In genomic region chr11:50212848-50213758, GRCm38 (mm10) we compare ENCODE assay signal across 8 mouse cellular contexts. TPM values are rescaled to one million over a fixed set of nuclear protein-coding genes. Genes with fewer than 3 reads are reported as not detected.
DNase-seq lines count a peak whose midpoint lies in the region; ATAC-seq and TF ChIP-seq lines count a peak whose summit lies in the region.

No protein-coding gene starts in this region.

- TF ChIP-seq CTCF in embryonic fibroblast, embryonic 13.5 days (IDR thresholded peaks at IDR 0.05; ENCODE audit: borderline replicate concordance, insufficient read depth, low read length): no peak

- H3K4me3 ChIP-seq in forebrain, embryonic 14.5 days (ENCODE audit: low read depth, low read length): no peak overlapping the region
- H3K4me3 ChIP-seq in forebrain, embryonic 16.5 days (replicated peaks; ENCODE audit: low read length): no peak overlapping the region
- H3K4me3 ChIP-seq in embryonic fibroblast, embryonic 13.5 days (ENCODE audit: insufficient read depth, low read length): no peak overlapping the region
- H3K4me3 ChIP-seq in forebrain, embryonic 11.5 days (ENCODE audit: low read depth, low read length): no peak overlapping the region

- peaks cover 8% of the 10 kb centered on the region for H3K4me1 ChIP-seq in forebrain, embryonic 14.5 days (ENCODE audit: control insufficient read depth, insufficient read depth, low read length)
- H3K4me1 ChIP-seq in forebrain, embryonic 16.5 days (replicated peaks; ENCODE audit: control insufficient read depth, insufficient read depth, low read length): peaks cover 22% of the 10 kb centered on the region
- H3K4me1 ChIP-seq in embryonic fibroblast, embryonic 13.5 days (ENCODE audit: control insufficient read depth, insufficient read depth, low read length): peaks cover 21% of the 10 kb centered on the region
- H3K4me1 ChIP-seq in forebrain, embryonic 11.5 days (replicated peaks; ENCODE audit: control insufficient read depth, insufficient read depth, low read length): peaks cover 4% of the 10 kb centered on the region; the same call in 1 of the 2 replicates

- H3K4me2 ChIP-seq in forebrain, embryonic 14.5 days (ENCODE audit: low read length): no peak overlapping the region
- no peak overlapping the region for H3K4me2 ChIP-seq in forebrain, embryonic 16.5 days (ENCODE audit: low read length)
- H3K4me2 ChIP-seq in forebrain, embryonic 11.5 days (ENCODE audit: low read depth, low read length, severe bottlenecking): no peak overlapping the region

- no peaks in the 10 kb centered on the region for H3K27me3 ChIP-seq in forebrain, embryonic 14.5 days (replicated peaks; ENCODE audit: control insufficient read depth, insufficient read depth, low read length)
- no peaks in the 10 kb centered on the region for H3K27me3 ChIP-seq in forebrain, embryonic 16.5 days (replicated peaks; ENCODE audit: control insufficient read depth, insufficient read depth, low read length)
- no peaks in the 10 kb centered on the region for H3K27me3 ChIP-seq in forebrain, embryonic 11.5 days (ENCODE audit: control insufficient read depth, insufficient read depth, low read length)

- no peak for TF ChIP-seq POLR2A in embryonic fibroblast, embryonic 13.5 days (IDR thresholded peaks at IDR 0.05; ENCODE audit: low read depth, low read length)

- no peaks in the 10 kb centered on the region for H3K9me3 ChIP-seq in forebrain, embryonic 14.5 days (replicated peaks; ENCODE audit: control insufficient read depth, low read length)
- no peaks in the 10 kb centered on the region for H3K9me3 ChIP-seq in forebrain, embryonic 16.5 days (ENCODE audit: control insufficient read depth, low read length)
- H3K9me3 ChIP-seq in forebrain, embryonic 11.5 days (ENCODE audit: control insufficient read depth, low read length): no peaks in the 10 kb centered on the region

- DNase-seq in forebrain, embryonic 14.5 days (ENCODE audit: low spot score): no peak
- DNase-seq in R1 (ENCODE audit: low read depth, low spot score): peak; percentile 72
- DNase-seq in induced T-regulatory cell, adult 2 months (ENCODE audit: low read depth): peak; percentile 83
- peak; percentile 92 to 93 for DNase-seq in lung, adult 18-20 months
- DNase-seq in testis, postnatal 14 days (ENCODE audit: low spot score): peak; percentile 64
- no peak for DNase-seq in forebrain, embryonic 11.5 days (ENCODE audit: low spot score)

- H3K36me3 ChIP-seq in forebrain, embryonic 14.5 days (ENCODE audit: control insufficient read depth, insufficient read depth, low read length): no peaks in the 10 kb centered on the region
- H3K36me3 ChIP-seq in forebrain, embryonic 16.5 days (ENCODE audit: control insufficient read depth, insufficient read depth): no peaks in the 10 kb centered on the region
- no peaks in the 10 kb centered on the region for H3K36me3 ChIP-seq in forebrain, embryonic 11.5 days (ENCODE audit: control insufficient read depth, insufficient read depth, low read length)

- H3K9ac ChIP-seq in forebrain, embryonic 14.5 days (ENCODE audit: low read length): peak overlapping the region; percentile 21; the same call in 1 of the 2 replicates
- no peak overlapping the region for H3K9ac ChIP-seq in forebrain, embryonic 16.5 days (replicated peaks; ENCODE audit: low read depth, low read length)
- H3K9ac ChIP-seq in forebrain, embryonic 11.5 days (ENCODE audit: low read length): no peak overlapping the region

- 0 out of 2 replicates have a peak overlapping the region, but pooled peaks have one; percentile 14 for H3K27ac ChIP-seq in forebrain, embryonic 14.5 days (ENCODE audit: low read depth, low read length)
- H3K27ac ChIP-seq in forebrain, embryonic 16.5 days (ENCODE audit: low read length): no peak overlapping the region
- H3K27ac ChIP-seq in embryonic fibroblast, embryonic 13.5 days (ENCODE audit: insufficient read depth, low read length): peak overlapping the region; percentile 80
- no peak overlapping the region for H3K27ac ChIP-seq in forebrain, embryonic 11.5 days (ENCODE audit: low read depth, low read length)

- 71% methylated on average over 11 of the region's 11 CpGs for WGBS in forebrain, embryonic 14.5 days
- 68% methylated on average over 11 of the region's 11 CpGs for WGBS in forebrain, embryonic 16.5 days
- 70% methylated on average over 11 of the region's 11 CpGs for WGBS in forebrain, embryonic 11.5 days

- no peak for ATAC-seq in forebrain, embryonic 14.5 days
- ATAC-seq in forebrain, embryonic 16.5 days: no peak
- ATAC-seq in forebrain, embryonic 11.5 days (replicated peaks; ENCODE audit: low FRiP score): no peak

RNA-seq across cellular contexts. Expression of gene Mgat4b, which starts 2.4 kb away (rescaled TPM):
- 15.2 and 18.9 TPM in 2 replicates for polyA plus RNA-seq in forebrain, embryonic 14.5 days (2014; fragmentation: Nextera tagmentation; extraction: Ambion mirVana)
- 30.6 and 33.5 TPM in 2 replicates for polyA plus RNA-seq in forebrain, embryonic 16.5 days (2015; fragmentation: Nextera tagmentation; extraction: Ambion mirVana)
- polyA plus RNA-seq in embryonic fibroblast, embryonic 13.5 days (2011; ENCODE audit: insufficient read length, low read depth, missing spikeins): 35.1 and 41.8 TPM in 2 replicates
- 24.2 and 30.9 TPM in 2 replicates for polyA plus RNA-seq in forebrain, embryonic 11.5 days (2014; fragmentation: Nextera tagmentation; extraction: Ambion mirVana)

RNA-seq across cellular contexts. Expression of gene Sqstm1, which starts 2.5 kb away (rescaled TPM):
- polyA plus RNA-seq in forebrain, embryonic 14.5 days (2014; fragmentation: Nextera tagmentation; extraction: Ambion mirVana): 263 and 276 TPM in 2 replicates
- polyA plus RNA-seq in forebrain, embryonic 16.5 days (2015; fragmentation: Nextera tagmentation; extraction: Ambion mirVana): 305 and 322 TPM in 2 replicates
- 332 and 376 TPM in 2 replicates for polyA plus RNA-seq in embryonic fibroblast, embryonic 13.5 days (2011; ENCODE audit: insufficient read length, low read depth, missing spikeins)
- 148 and 164 TPM in 2 replicates for polyA plus RNA-seq in forebrain, embryonic 11.5 days (2014; fragmentation: Nextera tagmentation; extraction: Ambion mirVana)

RNA-seq across cellular contexts. Expression of gene Ltc4s, which starts 25.3 kb away (rescaled TPM):
- 3.4 and 4.1 TPM in 2 replicates for polyA plus RNA-seq in forebrain, embryonic 14.5 days (2014; fragmentation: Nextera tagmentation; extraction: Ambion mirVana)
- polyA plus RNA-seq in forebrain, embryonic 16.5 days (2015; fragmentation: Nextera tagmentation; extraction: Ambion mirVana): 1.6 TPM in 2 replicates
- 0.83 TPM in 1 of 2 replicates, not detected in the other for polyA plus RNA-seq in embryonic fibroblast, embryonic 13.5 days (2011; ENCODE audit: insufficient read length, low read depth, missing spikeins)
- 0.51 and 0.81 TPM in 2 replicates for polyA plus RNA-seq in forebrain, embryonic 11.5 days (2014; fragmentation: Nextera tagmentation; extraction: Ambion mirVana)

RNA-seq across cellular contexts. Expression of gene Mrnip, which starts 38.9 kb away (rescaled TPM):
- 34.5 and 41.5 TPM in 2 replicates for polyA plus RNA-seq in forebrain, embryonic 14.5 days (2014; fragmentation: Nextera tagmentation; extraction: Ambion mirVana)
- polyA plus RNA-seq in forebrain, embryonic 16.5 days (2015; fragmentation: Nextera tagmentation; extraction: Ambion mirVana): 28.4 and 33.7 TPM in 2 replicates
- 2.9 and 3.7 TPM in 2 replicates for polyA plus RNA-seq in embryonic fibroblast, embryonic 13.5 days (2011; ENCODE audit: insufficient read length, low read depth, missing spikeins)
- 20.1 and 21.1 TPM in 2 replicates for polyA plus RNA-seq in forebrain, embryonic 11.5 days (2014; fragmentation: Nextera tagmentation; extraction: Ambion mirVana)

Comparison
In these comparisons a context has a peak if more than half of its experiments do, and no peak if none do; other contexts are left out.
1. H3K27ac ChIP-seq: peak in forebrain, embryonic 14.5 days (single experiment) and embryonic fibroblast, embryonic 13.5 days (single experiment); none in forebrain, embryonic 16.5 days (single experiment) and forebrain, embryonic 11.5 days (single experiment).
2. DNase-seq: peak in R1 (single experiment), induced T-regulatory cell, adult 2 months (single experiment), lung, adult 18-20 months (2 of 2) and testis, postnatal 14 days (single experiment); none in forebrain, embryonic 14.5 days (single experiment) and forebrain, embryonic 11.5 days (single experiment).